Mouse (Mus musculus): ENCODE results near the gene Xxylt1.

Xxylt1 gene

GRCm38 (mm10) chr16:30948636-30949035, 132.6 kb downstream of the Xxylt1 start:
- 35% methylated on average over 1 of the region's 1 CpGs for WGBS

GRCm38 (mm10) chr16:30948216-30948615, 133.0 kb downstream of the Xxylt1 start:
- 56% methylated on average over 4 of the region's 4 CpGs for WGBS

GRCm38 (mm10) chr16:30944886-30945285, 136.3 kb downstream of the Xxylt1 start:
- WGBS = 68% methylated on average over 8 of the region's 8 CpGs

- 89% methylated on average over 4 of the region's 4 CpGs for WGBS
These were observed 137.3 kb downstream of the Xxylt1 start for GRCm38 (mm10) chr16:30943919-30944318.

- 97% methylated on average over 2 of the region's 2 CpGs for WGBS
These were observed 140.5 kb downstream of the Xxylt1 start for GRCm38 (mm10) chr16:30940699-30941098.

- 59% methylated on average over 3 of the region's 3 CpGs for WGBS
These were observed 141.3 kb downstream of the Xxylt1 start for GRCm38 (mm10) chr16:30939903-30940302.

- 85% methylated on average over 8 of the region's 8 CpGs for WGBS
These were observed 142.0 kb downstream of the Xxylt1 start for GRCm38 (mm10) chr16:30939210-30939609.

GRCm38 (mm10) chr16:30938664-30939063, 142.6 kb downstream of the Xxylt1 start:
- 73% methylated on average over 3 of the region's 3 CpGs for whole genome bisulfite sequencing

- 90% methylated on average over 3 of the region's 3 CpGs for WGBS
These were observed 143.6 kb downstream of the Xxylt1 start for GRCm38 (mm10) chr16:30937665-30938064.

- 82% methylated on average over 6 of the region's 6 CpGs for WGBS
These were observed 144.8 kb downstream of the Xxylt1 start for GRCm38 (mm10) chr16:30936471-30936870.

GRCm38 (mm10) chr16:30936012-30936461, 145.2 kb downstream of the Xxylt1 start:
- WGBS = 90% methylated on average over 7 of the region's 7 CpGs

- 51% methylated on average over 15 of the region's 15 CpGs for WGBS
These were observed 146.1 kb downstream of the Xxylt1 start for GRCm38 (mm10) chr16:30934967-30935690.

- WGBS = 66% methylated on average over 11 of the region's 11 CpGs
These were observed 146.9 kb downstream of the Xxylt1 start for GRCm38 (mm10) chr16:30934205-30934780.

GRCm38 (mm10) chr16:30933366-30933765, 147.9 kb downstream of the Xxylt1 start:
- 89% methylated on average over 8 of the region's 8 CpGs for WGBS

- 74% methylated on average over 4 of the region's 4 CpGs for WGBS
These were observed 148.4 kb downstream of the Xxylt1 start for GRCm38 (mm10) chr16:30932791-30933190.

GRCm38 (mm10) chr16:30932196-30932595, 149.0 kb downstream of the Xxylt1 start:
- 56% methylated on average over 5 of the region's 5 CpGs for whole genome bisulfite sequencing

GRCm38 (mm10) chr16:30929165-30929564, 152.1 kb downstream of the Xxylt1 start:
- 51% methylated on average over 3 of the region's 3 CpGs for WGBS

- 82% methylated on average over 8 of the region's 8 CpGs for whole genome bisulfite sequencing
These were observed 153.0 kb downstream of the Xxylt1 start for GRCm38 (mm10) chr16:30928076-30928750.

- WGBS = 57% methylated on average over 4 of the region's 4 CpGs
These were observed 155.7 kb downstream of the Xxylt1 start for GRCm38 (mm10) chr16:30925496-30925895.

- 85% methylated on average over 7 of the region's 7 CpGs for WGBS
These were observed 157.3 kb downstream of the Xxylt1 start for GRCm38 (mm10) chr16:30923899-30924298.

- 73% methylated on average over 1 of the region's 1 CpGs for WGBS
These were observed 158.7 kb downstream of the Xxylt1 start for GRCm38 (mm10) chr16:30922548-30922947.

- WGBS = 93% methylated on average over 7 of the region's 7 CpGs
These were observed 162.4 kb downstream of the Xxylt1 start for GRCm38 (mm10) chr16:30918866-30919265.

GRCm38 (mm10) chr16:30916931-30917330, 164.3 kb downstream of the Xxylt1 start:
- WGBS = 36% methylated on average over 3 of the region's 3 CpGs

Measured in cerebral cortex, adult 2 months (tissue).